16 mouse cellular contexts compared by ENCODE assay signal in genomic region chr2:156251291-156251690, GRCm38 (mm10).
"Had no signal": no experiment of that assay in that cellular context is flagged by ENCODE, and none has a peak within 500 bp of the region (broad histone marks: within the 10 kb centered on the region; RNA-seq: fewer than 3 reads in every experiment).

No protein-coding gene starts in this region.

- ATAC-seq: hindbrain, embryonic 16.5 days; inflammation-experienced regulatory T-cells, adult 6 months; intestine, postnatal 0 days; liver, postnatal 0 days; midbrain, embryonic 15.5 days had no signal

- DNase-seq: liver, embryonic 13.5 days; liver, postnatal 0 days; lung, postnatal 14 days; thymus, postnatal 36 days had no signal

- H3K4me1 ChIP-seq: lung, embryonic 15.5 days; neural tube, embryonic 12.5 days; stomach, embryonic 15.5 days had no signal

- H3K9me3 ChIP-seq: limb, embryonic 10.5 days; liver, embryonic 13.5 days; lung, embryonic 15.5 days; megakaryocyte, embryonic 14.5 days; midbrain, embryonic 15.5 days; neural tube, embryonic 12.5 days; stomach, embryonic 15.5 days had no signal

- H3K27ac ChIP-seq: limb, embryonic 10.5 days; liver, embryonic 13.5 days; lung, embryonic 15.5 days; macrophage; midbrain, embryonic 15.5 days; neural tube, embryonic 12.5 days; stomach, embryonic 15.5 days had no signal

- H3K27me3 ChIP-seq: liver, embryonic 13.5 days; lung, embryonic 15.5 days; megakaryocyte, embryonic 14.5 days; midbrain, embryonic 15.5 days; neural tube, embryonic 12.5 days; stomach, embryonic 15.5 days had no signal

- H3K4me3 ChIP-seq: left cerebral cortex, adult 2 months; limb, embryonic 10.5 days; liver, embryonic 13.5 days; lung, embryonic 15.5 days; megakaryocyte, embryonic 14.5 days; midbrain, embryonic 15.5 days; neural tube, embryonic 12.5 days; stomach, embryonic 15.5 days had no signal

- H3K9ac ChIP-seq: liver, embryonic 13.5 days; liver, postnatal 0 days; lung, embryonic 15.5 days; midbrain, embryonic 15.5 days; neural tube, embryonic 12.5 days; stomach, embryonic 15.5 days had no signal

- H3K4me2 ChIP-seq: liver, embryonic 13.5 days; lung, embryonic 15.5 days; midbrain, embryonic 11.5 days; midbrain, embryonic 15.5 days; neural tube, embryonic 12.5 days; stomach, embryonic 15.5 days had no signal
